Mouse (Mus musculus) monocyte, adult 5-6 weeks (primary cell): Measurements from ENCODE around the gene Tec. TPM values are rescaled to one million over a fixed set of nuclear protein-coding genes. Genes with fewer than 3 reads are reported as not detected.

ENCODE experiments used
- ATAC-seq: fragments of 153-309, 156-312 bp; replicated peaks from 2 replicates; pipeline ENCODE4 v1.8.0; 2017; ENCODE audit warnings: mild to moderate bottlenecking; ENCODE audit not compliant: low TSS enrichment, insufficient number of reproducible peaks, severe bottlenecking, poor library complexity, low FRiP score
- total RNA-seq: library from RNA; stranded (forward); fragments of 200-1000, 200-491, 200-594 nt; gene quantifications from 3 replicates; pipeline ENCODE4 v1.2.3, GENCODE M21; 2017

Tec gene
- total RNA-seq, 1 experiment from 2014 or later: 110 TPM

GRCm38 (mm10) chr5:72761758-72762157 is 106.5 kb downstream of the Tec start:
- no peak for ATAC-seq

GRCm38 (mm10) chr5:72761237-72761636 is 107.0 kb downstream of the Tec start:
- ATAC-seq: no peak

DNA sequence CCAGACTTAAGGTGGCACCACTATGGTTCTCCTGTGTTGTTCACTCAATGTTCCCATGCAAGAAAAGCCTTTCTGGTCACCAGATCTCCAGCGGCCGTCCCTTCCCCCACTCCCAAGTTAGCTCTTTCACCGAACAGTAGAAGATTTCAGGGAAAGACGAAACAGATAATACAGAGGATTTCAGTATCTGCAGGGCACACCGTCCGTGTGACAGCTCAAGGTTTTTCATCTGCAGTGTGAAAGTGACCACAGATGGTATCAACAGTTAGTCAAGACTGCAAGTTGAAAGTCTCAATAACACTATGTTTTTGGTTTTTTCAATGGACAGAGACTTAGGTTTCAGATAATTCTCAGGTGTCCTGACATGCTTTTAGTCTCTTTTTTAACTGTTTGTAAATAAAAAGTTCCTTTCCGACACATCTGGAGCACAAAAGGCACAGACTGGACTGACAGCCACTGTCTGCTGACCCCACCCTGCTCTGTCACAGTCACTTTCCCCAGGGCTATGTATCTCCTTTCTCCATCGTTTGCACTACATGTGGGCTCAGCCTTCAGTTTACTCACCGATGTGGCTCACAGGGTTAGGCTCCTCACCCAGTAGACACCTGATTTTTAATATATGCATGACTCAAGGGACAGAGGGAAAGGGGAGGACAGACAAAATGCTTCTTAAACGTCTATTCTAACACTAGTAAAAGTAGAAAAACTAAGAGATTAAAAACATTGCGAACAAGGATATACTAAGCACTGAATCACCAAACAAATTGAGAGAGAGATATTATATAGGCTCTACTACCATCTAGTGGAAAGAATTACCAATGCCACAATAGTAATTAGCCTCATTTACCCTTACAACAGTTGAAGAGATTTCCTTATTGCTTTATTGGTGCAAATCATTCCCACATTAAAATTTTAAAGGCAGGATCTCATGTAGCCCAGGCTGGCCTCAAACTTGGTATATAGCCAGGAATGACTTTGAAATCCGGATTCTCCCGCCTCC is 109.1 kb downstream of the Tec start:
- no peak for ATAC-seq

DNA sequence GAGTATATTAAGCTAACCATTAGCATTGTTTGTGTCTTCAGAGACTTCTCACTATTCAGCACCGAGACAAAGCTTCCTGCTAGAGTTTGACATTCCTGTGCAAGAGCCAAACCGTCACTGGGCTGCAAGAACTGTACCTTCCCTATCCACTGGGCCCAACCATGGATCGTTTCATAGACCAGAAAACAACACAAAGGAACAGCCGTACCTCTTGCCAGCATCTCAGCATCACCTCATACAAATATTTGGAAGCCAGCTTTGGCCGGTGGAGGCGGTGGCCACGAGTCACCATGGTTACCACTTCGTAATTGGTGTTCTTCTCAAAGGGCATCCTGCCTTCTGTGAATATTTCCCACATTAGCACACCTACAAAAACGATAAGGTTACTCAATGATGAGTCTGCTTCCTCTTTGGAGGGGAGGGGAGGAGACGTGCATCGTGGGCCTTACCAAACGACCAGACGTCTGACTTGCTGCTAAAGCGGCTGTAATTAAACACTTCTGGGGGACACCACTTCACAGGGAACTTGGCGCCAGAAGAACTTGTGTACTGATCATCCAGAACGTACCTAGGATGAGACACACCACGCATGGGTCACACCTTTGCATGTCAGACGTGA is 111.0 kb downstream of the Tec start:
- ATAC-seq: no peak

DNA sequence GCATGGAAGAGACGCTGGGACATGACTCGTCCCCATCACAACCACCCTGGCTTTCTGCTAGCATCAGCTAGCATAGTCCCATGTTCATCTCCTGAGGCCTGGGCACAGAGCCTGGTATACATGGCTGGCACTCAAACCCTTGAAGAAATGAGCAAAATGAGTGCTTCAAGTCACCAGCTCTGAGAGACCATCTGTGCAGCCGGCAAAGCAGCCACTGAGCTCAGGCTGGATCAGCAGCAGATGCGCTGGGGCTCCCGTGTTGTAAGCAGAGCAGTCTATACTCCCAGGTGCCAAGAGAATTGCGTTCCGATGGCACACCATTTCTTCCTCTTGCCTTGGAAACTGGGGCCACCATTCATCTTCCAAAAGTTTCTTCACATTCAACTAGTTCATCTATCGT is 112.3 kb downstream of the Tec start:
- no peak for ATAC-seq

- ATAC-seq: no peak
Observed at GRCm38 (mm10) chr5:72755035-72755434, 113.2 kb downstream of the Tec start.

- ATAC-seq: peak; percentile 53
Observed at GRCm38 (mm10) chr5:72752585-72752984, 115.7 kb downstream of the Tec start, which contains the start of gene Txk. Gene Txk, minus strand, starts transcription at chr5:72752777.

DNA sequence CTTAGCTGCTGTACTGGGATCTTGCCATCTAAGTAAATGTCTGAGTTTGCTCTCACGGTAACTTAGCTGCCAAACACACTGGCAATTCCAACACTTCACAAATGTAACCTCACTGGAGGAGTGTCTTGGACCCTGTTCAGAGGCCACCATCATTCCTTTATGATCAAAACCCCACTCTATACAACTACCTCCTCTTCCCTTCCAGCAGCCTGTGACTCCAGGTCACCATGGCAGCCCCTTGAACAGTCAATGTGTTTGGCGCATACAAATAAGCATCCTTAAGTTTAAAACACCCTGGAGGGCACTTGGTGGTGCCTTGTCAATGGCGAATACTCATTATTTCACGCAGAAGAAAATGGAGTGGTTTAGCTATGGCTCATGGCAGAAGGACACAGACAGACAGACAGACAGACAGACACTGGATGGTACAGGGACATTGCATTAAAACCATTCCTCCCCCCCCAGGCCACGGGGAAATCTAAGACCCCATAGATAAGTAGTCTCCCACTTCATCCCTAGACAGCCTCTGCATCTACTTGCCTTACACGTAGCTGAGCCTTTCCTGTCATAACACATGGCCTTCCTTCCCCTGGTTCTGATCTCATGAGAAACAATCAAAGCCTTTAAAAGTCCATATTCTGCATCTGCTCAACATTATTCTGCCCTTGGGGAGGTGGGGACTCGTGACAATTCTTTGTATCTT is 117.1 kb downstream of the Tec start:
- no peak for ATAC-seq

- no peak for ATAC-seq
Observed at GRCm38 (mm10) chr5:72750226-72750625, 118.1 kb downstream of the Tec start.

DNA sequence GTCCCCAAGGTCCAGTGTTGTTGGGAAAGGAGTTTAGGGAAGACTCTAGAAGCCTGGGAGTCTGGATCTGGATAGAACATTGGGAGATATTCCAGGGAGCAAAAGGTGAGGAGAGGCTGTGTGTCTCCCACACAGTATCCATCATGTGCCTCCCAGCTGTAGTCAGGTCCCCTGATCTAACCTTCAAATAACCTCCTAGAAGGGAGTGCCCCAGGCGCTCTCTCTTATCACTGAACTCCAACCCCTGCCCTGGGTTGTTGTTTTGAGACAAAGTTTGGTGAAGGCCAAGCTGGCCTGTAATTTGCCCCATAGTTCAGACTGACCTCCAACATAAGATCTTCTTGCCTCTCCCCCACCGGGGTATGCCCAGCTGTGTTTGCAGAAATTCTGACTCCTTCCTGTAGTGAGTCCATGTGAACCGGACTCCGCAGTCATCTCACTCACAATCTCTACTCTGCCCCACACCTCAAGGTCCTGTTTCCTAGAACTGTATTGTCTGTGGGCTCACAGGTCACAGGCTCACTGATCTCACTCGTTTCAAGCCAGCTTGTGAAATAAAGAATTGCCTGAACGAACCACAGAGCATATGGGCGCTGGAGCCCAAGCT is 119.5 kb downstream of the Tec start:
- ATAC-seq: peak; percentile 36; the same call in 1 of the 2 replicates

GRCm38 (mm10) chr5:72747384-72747783 is 120.9 kb downstream of the Tec start:
- no peak for ATAC-seq

GRCm38 (mm10) chr5:72746461-72746860 is 121.8 kb downstream of the Tec start:
- no peak for ATAC-seq

- ATAC-seq: peak; percentile 52; the same call in 1 of the 2 replicates
Observed at GRCm38 (mm10) chr5:72743103-72743502, 125.2 kb downstream of the Tec start.

- no peak for ATAC-seq
Observed at GRCm38 (mm10) chr5:72736868-72737267, 131.4 kb downstream of the Tec start.

DNA sequence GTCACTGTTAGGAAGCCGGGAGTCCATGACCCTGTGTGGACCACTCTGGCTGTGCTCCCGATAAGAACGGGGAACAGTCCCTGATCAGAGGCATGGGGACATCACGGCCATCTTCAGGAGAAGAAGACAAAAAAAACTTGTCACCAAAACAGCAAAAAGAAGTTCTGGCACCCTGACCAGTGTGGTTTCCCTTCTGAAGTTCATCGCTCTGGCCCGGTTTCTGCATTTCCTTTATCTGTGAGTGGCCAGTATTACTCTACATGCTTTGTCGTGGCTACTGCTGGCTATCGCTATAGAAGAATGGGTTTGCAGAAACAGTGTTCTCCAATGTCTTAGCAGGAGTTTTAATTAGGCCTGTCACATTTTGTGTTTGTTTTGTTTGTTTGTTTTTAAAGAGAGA is 131.8 kb downstream of the Tec start:
- peak; percentile 54; the same call in 1 of the 2 replicates for ATAC-seq

DNA sequence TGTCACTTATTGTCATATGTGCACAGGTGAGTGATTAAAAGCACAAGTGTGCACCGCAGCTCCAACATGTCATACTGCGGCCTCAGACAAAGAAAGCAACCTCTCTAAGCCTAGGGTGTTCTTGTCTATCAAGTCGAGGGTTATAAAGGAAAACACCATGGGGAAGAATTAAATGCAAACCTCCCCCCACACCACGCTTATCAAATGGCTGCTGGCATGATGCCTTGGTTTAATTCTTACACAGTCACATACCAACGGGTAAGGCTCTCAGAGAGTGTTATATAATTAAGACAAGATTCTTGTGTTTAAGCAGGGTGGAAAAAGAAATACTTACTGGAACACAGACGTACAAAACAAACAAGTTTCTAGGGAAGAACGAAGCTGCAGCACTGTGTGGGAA is 132.5 kb downstream of the Tec start:
- no peak for ATAC-seq

DNA sequence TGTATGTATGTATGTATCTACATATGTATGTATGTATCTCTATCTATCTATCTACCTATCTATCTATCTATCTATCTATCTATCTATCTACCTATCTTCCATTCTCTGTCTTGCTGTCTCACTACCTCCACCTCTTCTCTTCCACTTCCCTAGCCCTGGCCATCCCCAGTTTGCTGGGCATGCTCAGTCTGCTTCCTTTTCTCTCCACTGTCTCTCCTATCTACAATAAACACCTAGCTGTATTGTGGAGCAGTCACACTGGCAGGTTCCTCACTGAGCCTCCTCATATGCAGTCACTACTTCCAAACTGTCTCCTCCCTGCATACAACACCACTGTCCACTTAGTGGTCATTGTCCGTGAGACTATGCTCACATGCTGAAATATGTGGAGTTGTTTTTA is 135.4 kb downstream of the Tec start:
- no peak for ATAC-seq

DNA sequence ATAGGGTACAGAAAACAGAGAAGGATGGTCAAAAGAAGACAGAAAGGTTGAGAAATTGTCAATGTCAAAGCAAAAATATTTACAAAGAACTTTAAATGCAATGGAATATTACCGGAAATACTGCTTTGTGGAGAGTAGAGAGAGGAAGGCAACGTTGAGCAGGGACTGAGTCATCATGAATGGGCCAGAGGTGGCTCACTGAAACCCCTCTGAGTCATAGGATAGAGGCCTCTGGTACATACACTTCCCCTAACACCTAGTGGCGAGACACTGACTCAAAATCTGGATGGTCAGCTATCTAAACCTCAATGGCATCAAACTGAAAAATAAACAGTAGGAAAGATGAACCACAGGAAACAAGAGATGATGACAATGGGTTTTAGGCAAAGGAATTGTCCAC is 142.9 kb downstream of the Tec start:
- ATAC-seq: no peak

GRCm38 (mm10) chr5:72723429-72723828 is 144.9 kb downstream of the Tec start:
- ATAC-seq: no peak
